Mouse (Mus musculus) liver, embryonic 15.5 days (tissue): ENCODE data around the gene Gm49403. TPM values are rescaled to one million over a fixed set of nuclear protein-coding genes. Genes with fewer than 3 reads are reported as not detected.
A peak's percentile ranks its signal among the peaks of the same experiment; 100 is the strongest.
"Not testable (repeated sequence)": the region's sequence is repeated elsewhere in the genome, so short reads cannot be mapped to it uniquely, and the experiment has no call there.

Source experiments
- ATAC-seq: fragments of 200-750 bp; cut with Nextera tagmentation; 2 replicates; pipeline ENCODE4 v1.8.0; 2017; ENCODE audit warnings: moderate number of reproducible peaks, mild to moderate bottlenecking, moderate library complexity; ENCODE audit not compliant: insufficient read depth
- H3K27ac ChIP-seq: fragments of 300-500 bp; sonication (generic); replicated peaks from 2 replicates; pipeline ENCODE4 v1.5.1; 2015; ENCODE audit warnings: mild to moderate bottlenecking, inconsistent platforms
- H3K27me3 ChIP-seq: fragments of 300-500 bp; sonication (generic); 2 replicates; pipeline ENCODE4 v1.6.1; 2015; ENCODE audit warnings: mild to moderate bottlenecking, inconsistent platforms
- H3K36me3 ChIP-seq: fragments of 300-500 bp; sonication (generic); replicated peaks from 2 replicates; pipeline ENCODE4 v1.6.1; 2015; ENCODE audit warnings: moderate library complexity, mild to moderate bottlenecking, inconsistent platforms
- H3K4me1 ChIP-seq: fragments of 300-500 bp; sonication (generic); replicated peaks from 2 replicates; pipeline ENCODE4 v1.6.1; 2015; ENCODE audit warnings: inconsistent platforms
- H3K4me2 ChIP-seq: fragments of 300-500 bp; sonication (generic); 2 replicates; pipeline ENCODE4 v1.6.1; 2015; ENCODE audit warnings: moderate library complexity, mild to moderate bottlenecking, inconsistent platforms
- H3K4me3 ChIP-seq: fragments of 300-500 bp; sonication (generic); replicated peaks from 2 replicates; pipeline ENCODE4 v1.5.1; 2015; ENCODE audit warnings: mild to moderate bottlenecking, inconsistent platforms
- H3K9ac ChIP-seq: fragments of 300-500 bp; sonication (generic); 2 replicates; pipeline ENCODE4 v1.6.1; 2015; ENCODE audit warnings: moderate library complexity, mild to moderate bottlenecking, inconsistent platforms
- H3K9me3 ChIP-seq: fragments of 300-500 bp; sonication (generic); replicated peaks from 2 replicates; pipeline ENCODE4 v1.6.1; 2016; ENCODE audit warnings: inconsistent platforms
- WGBS: fragments of 180-500 bp; shearing (Covaris S2); methylation state at CpG from one replicate; pipeline ENCODE4 v1.1.7; 2015; ENCODE audit warnings: mixed read lengths; ENCODE audit not compliant: insufficient replicate concordance; 5-methylcytosine and 5-hydroxymethylcytosine counted together
- polyA plus RNA-seq: library from polyadenylated mRNA; unstranded; fragments of >200 nt; fragmentation: Nextera tagmentation; extraction: Ambion mirVana; gene quantifications from 2 replicates; pipeline ENCODE4 v1.2.1, GENCODE M21; 2015

Gm49403 gene
- not detected in 2 replicates for polyA plus RNA-seq

GRCm38 (mm10) chr19:8883616-8884015 lies at the start of gene Gm49403, which contains the start of gene Lbhd1:
Gene Gm49403, plus strand, starts transcription at chr19:8883930.
Gene Lbhd1, plus strand, starts transcription at chr19:8883732.
- no peak within 1 kb of the TSS for H3K4me3 ChIP-seq
- 65% methylated on average over 3 of the region's 3 CpGs for WGBS
- no peak within 1 kb of the TSS for H3K9ac ChIP-seq
- H3K36me3 ChIP-seq, result peaks cover 3% of the 10 kb centered on the region; the same call in 1 of the 2 replicates
- H3K27ac ChIP-seq, result no peak within 1 kb of the TSS
- H3K4me1 ChIP-seq, result peaks cover 34% of the 10 kb centered on the region
- H3K4me2 ChIP-seq, result no peak within 1 kb of the TSS
- H3K9me3 ChIP-seq, result no peaks in the 10 kb centered on the region
- no peak for ATAC-seq
- H3K27me3 ChIP-seq, result no peaks in the 10 kb centered on the region

GRCm38 (mm10) chr19:8836327-8836726 lies 47.4 kb upstream of the Gm49403 start:
- not testable (repeated sequence) for H3K4me2 ChIP-seq, H3K4me3 ChIP-seq, H3K27me3 ChIP-seq, ATAC-seq, H3K9me3 ChIP-seq, H3K9ac ChIP-seq, H3K27ac ChIP-seq
- Histone ChIP-seq H3K36me3 (peaks cover 51% of the 10 kb centered on the region), H3K4me1 (peaks cover 42% of the 10 kb centered on the region)
- 93% methylated on average over 10 of the region's 10 CpGs for WGBS

- H3K4me3 ChIP-seq, result peak within 1 kb of the TSS; percentile 67
- H3K27ac ChIP-seq, result peak within 1 kb of the TSS; percentile 85
- H3K4me2 ChIP-seq, result peak within 1 kb of the TSS; percentile 89
- ATAC-seq, result peak; percentile 64
- no peaks in the 10 kb centered on the region for H3K9me3 ChIP-seq
- H3K36me3 ChIP-seq, result peaks cover 46% of the 10 kb centered on the region
- 1% methylated on average over 38 of the region's 38 CpGs for WGBS
- H3K4me1 ChIP-seq, result peaks cover 45% of the 10 kb centered on the region
- peak within 1 kb of the TSS; percentile 66 for H3K9ac ChIP-seq
- no peaks in the 10 kb centered on the region for H3K27me3 ChIP-seq
Measured at GRCm38 (mm10) chr19:8837251-8837791, 46.4 kb upstream of the Gm49403 start, which contains the start of gene Bscl2. Gene Bscl2, plus strand, starts transcription at chr19:8837467.

GRCm38 (mm10) chr19:8838041-8838730 lies 45.5 kb upstream of the Gm49403 start:
- H3K9ac ChIP-seq, result peak overlapping the region; percentile 66
- H3K4me3 ChIP-seq, result peak overlapping the region; percentile 67
- no peaks in the 10 kb centered on the region for H3K9me3 ChIP-seq
- H3K27ac ChIP-seq, result peak overlapping the region; percentile 85
- no peaks in the 10 kb centered on the region for H3K27me3 ChIP-seq
- peaks cover 40% of the 10 kb centered on the region for H3K36me3 ChIP-seq
- peak; percentile 5; the same call in 1 of the 2 replicates for ATAC-seq
- 21% methylated on average over 15 of the region's 15 CpGs for WGBS
- peaks cover 45% of the 10 kb centered on the region for H3K4me1 ChIP-seq
- peak overlapping the region; percentile 89 for H3K4me2 ChIP-seq

- Histone ChIP-seq H3K36me3 (peaks cover 29% of the 10 kb centered on the region), H3K4me2 (peak within 1 kb of the TSS; percentile 89), H3K27me3 (no peaks in the 10 kb centered on the region), H3K4me1 (peaks cover 45% of the 10 kb centered on the region), H3K27ac (peak within 1 kb of the TSS; percentile 85), H3K9ac (peak within 1 kb of the TSS; percentile 66), H3K9me3 (no peaks in the 10 kb centered on the region), H3K4me3 (peak within 1 kb of the TSS; percentile 67)
- ATAC-seq, result no peak
- 70% methylated on average over 11 of the region's 11 CpGs for WGBS
Measured at GRCm38 (mm10) chr19:8839103-8839907, 44.4 kb upstream of the Gm49403 start, which contains the start of gene Gng3. Gene Gng3, minus strand, starts transcription at chr19:8839194.

GRCm38 (mm10) chr19:8839908-8840791 lies 43.6 kb upstream of the Gm49403 start:
- WGBS, result 26% methylated on average over 29 of the region's 29 CpGs
- Histone ChIP-seq H3K9ac (peak overlapping the region; percentile 66), H3K27ac (peak overlapping the region; percentile 31; the same call in 1 of the 2 replicates), H3K27me3 (no peaks in the 10 kb centered on the region), H3K4me2 (peak overlapping the region; percentile 86), H3K4me1 (peaks cover 48% of the 10 kb centered on the region), H3K4me3 (peak overlapping the region; percentile 65), H3K36me3 (peaks cover 23% of the 10 kb centered on the region), H3K9me3 (no peaks in the 10 kb centered on the region)
- peak; percentile 71 for ATAC-seq

- Histone ChIP-seq H3K27ac (0 out of 2 replicates have a peak overlapping the region, but pooled peaks have one; percentile 31), H3K4me3 (peak overlapping the region; percentile 65), H3K9ac (peak overlapping the region; percentile 66; the same call in 1 of the 2 replicates)
Measured at GRCm38 (mm10) chr19:8841012-8841411, 42.7 kb upstream of the Gm49403 start.

GRCm38 (mm10) chr19:8842961-8843360 lies 40.8 kb upstream of the Gm49403 start:
- Histone ChIP-seq H3K27me3 (no peaks in the 10 kb centered on the region), H3K4me3 (no peak overlapping the region), H3K9me3 (no peaks in the 10 kb centered on the region), H3K4me1 (peaks cover 40% of the 10 kb centered on the region), H3K36me3 (peaks cover 38% of the 10 kb centered on the region), H3K27ac (no peak overlapping the region), H3K4me2 (no peak overlapping the region), H3K9ac (no peak overlapping the region)
- ATAC-seq, result no peak
- WGBS, result 66% methylated on average over 6 of the region's 6 CpGs

More at GRCm38 (mm10) chr19:8841012-8841411, 42.7 kb upstream of the Gm49403 start:
- Histone ChIP-seq H3K4me1 (peaks cover 48% of the 10 kb centered on the region), H3K9me3 (no peaks in the 10 kb centered on the region), H3K4me2 (peak overlapping the region; percentile 86), H3K27me3 (no peaks in the 10 kb centered on the region), H3K36me3 (peaks cover 22% of the 10 kb centered on the region)
- 69% methylated on average over 7 of the region's 7 CpGs for WGBS
- no peak for ATAC-seq

GRCm38 (mm10) chr19:8844371-8845129 lies 39.2 kb upstream of the Gm49403 start:
- H3K9ac ChIP-seq, result no peak overlapping the region
- peaks cover 38% of the 10 kb centered on the region for H3K36me3 ChIP-seq
- no peak for ATAC-seq
- 58% methylated on average over 5 of the region's 5 CpGs for WGBS
- no peak overlapping the region for H3K4me2 ChIP-seq
- H3K9me3 ChIP-seq, result no peaks in the 10 kb centered on the region
- peaks cover 24% of the 10 kb centered on the region for H3K4me1 ChIP-seq
- no peak overlapping the region for H3K4me3 ChIP-seq
- no peak overlapping the region for H3K27ac ChIP-seq
- no peaks in the 10 kb centered on the region for H3K27me3 ChIP-seq
